Mouse (Mus musculus) neural tube, embryonic 11.5 days (tissue): Measurements from ENCODE around the gene Gm28051. TPM values are rescaled to one million over a fixed set of nuclear protein-coding genes. Genes with fewer than 3 reads are reported as not detected.

ENCODE experiments used
- ATAC-seq: fragments of 200-750 bp; cut with Nextera tagmentation; 2 replicates; pipeline ENCODE4 v1.8.0; 2017; ENCODE audit warnings: moderate number of reproducible peaks, mild to moderate bottlenecking, moderate TSS enrichment, moderate library complexity; ENCODE audit not compliant: insufficient read depth, low FRiP score, low TSS enrichment
- DNase-seq: peaks from one replicate; pipeline ENCODE4 v3.0.0-alpha.2; 2015; ENCODE audit warnings: low spot score
- H3K27ac ChIP-seq: fragments of 300-500 bp; sonication (generic); 2 replicates; pipeline ENCODE4 v1.5.1; 2014; ENCODE audit warnings: low read depth, mild to moderate bottlenecking, low read length
- H3K27me3 ChIP-seq: fragments of 300-500 bp; sonication (generic); 2 replicates; pipeline ENCODE4 v1.6.1; 2014; ENCODE audit warnings: mild to moderate bottlenecking, low read length, mixed read lengths; ENCODE audit not compliant: control insufficient read depth, insufficient read depth
- H3K36me3 ChIP-seq: fragments of 300-500 bp; sonication (generic); 2 replicates; pipeline ENCODE4 v1.6.1; 2014; ENCODE audit warnings: mild to moderate bottlenecking, low read length, moderate library complexity, mixed read lengths; ENCODE audit not compliant: control insufficient read depth, insufficient read depth
- H3K4me1 ChIP-seq: fragments of 300-500 bp; sonication (generic); 2 replicates; pipeline ENCODE4 v1.6.1; 2014; ENCODE audit warnings: low read length, mixed read lengths; ENCODE audit not compliant: control insufficient read depth, insufficient read depth
- H3K4me2 ChIP-seq: fragments of 300-500 bp; sonication (generic); 2 replicates; pipeline ENCODE4 v1.6.1; 2014; ENCODE audit warnings: low read depth, mild to moderate bottlenecking, moderate library complexity
- H3K4me3 ChIP-seq: fragments of 300-500 bp; sonication (generic); 2 replicates; pipeline ENCODE4 v1.5.1; 2014; ENCODE audit warnings: low read depth, low read length
- H3K9ac ChIP-seq: fragments of 300-500 bp; sonication (generic); 2 replicates; pipeline ENCODE4 v1.6.1; 2014; ENCODE audit warnings: mild to moderate bottlenecking, low read length
- H3K9me3 ChIP-seq: fragments of 300-500 bp; sonication (generic); 2 replicates; pipeline ENCODE4 v1.6.1; 2016; ENCODE audit warnings: low read length; ENCODE audit not compliant: control insufficient read depth
- WGBS: fragments of 180-500 bp; shearing (Covaris S2); extraction: QIAGEN DNeasy Blood & Tissue Kit; methylation state at CpG from one replicate; pipeline ENCODE4 v1.1.7; 2014; 5-methylcytosine and 5-hydroxymethylcytosine counted together
- polyA plus RNA-seq: library from polyadenylated mRNA; unstranded; fragments of >200 nt; fragmentation: Nextera tagmentation; extraction: Ambion mirVana; gene quantifications from 2 replicates; pipeline ENCODE4 v1.2.1, GENCODE M21; 2014

The Gm28051 gene
- polyA plus RNA-seq, 1 experiment from 2014 or later: not detected

- H3K9ac ChIP-seq: no peak overlapping the region
- ATAC-seq (no peak), DNase-seq (peak; percentile 80)
- H3K36me3 ChIP-seq: no peaks in the 10 kb centered on the region
- H3K27me3 ChIP-seq: no peaks in the 10 kb centered on the region
- H3K27ac ChIP-seq: no peak overlapping the region
- no peaks in the 10 kb centered on the region for H3K9me3 ChIP-seq
- WGBS: 12% methylated on average over 4 of the region's 5 CpGs
- H3K4me2 ChIP-seq: no peak overlapping the region
- H3K4me1 ChIP-seq: peaks cover 7% of the 10 kb centered on the region; the same call in 1 of the 2 replicates
- H3K4me3 ChIP-seq: no peak overlapping the region
These were observed 24.2 kb downstream of the Gm28051 start for GRCm38 (mm10) chr12:102733381-102733780.

GRCm38 (mm10) chr12:102730798-102731619, 26.6 kb downstream of the Gm28051 start:
- Histone ChIP-seq H3K4me2 (peak overlapping the region; percentile 41), H3K27me3 (no peaks in the 10 kb centered on the region), H3K27ac (peak overlapping the region; percentile 95), H3K9me3 (no peaks in the 10 kb centered on the region), H3K4me3 (0 out of 2 replicates have a peak overlapping the region, but pooled peaks have one; percentile 10), H3K4me1 (peaks cover 7% of the 10 kb centered on the region; the same call in 1 of the 2 replicates), H3K9ac (peak overlapping the region; percentile 39), H3K36me3 (no peaks in the 10 kb centered on the region)
- ATAC-seq: peak; percentile 66
- peak; percentile 43 for DNase-seq
- 13% methylated on average over 16 of the region's 16 CpGs for whole genome bisulfite sequencing

- ATAC-seq (peak; percentile 100), DNase-seq (peak; percentile 92)
- 24% methylated on average over 26 of the region's 26 CpGs for WGBS
- peaks cover 7% of the 10 kb centered on the region; the same call in 1 of the 2 replicates for H3K4me1 ChIP-seq
- H3K9ac ChIP-seq: peak overlapping the region; percentile 38
- H3K4me3 ChIP-seq: peak overlapping the region; percentile 16; the same call in 1 of the 2 replicates
- H3K27ac ChIP-seq: peak overlapping the region; percentile 95
- H3K36me3 ChIP-seq: no peaks in the 10 kb centered on the region
- H3K27me3 ChIP-seq: no peaks in the 10 kb centered on the region
- peak overlapping the region; percentile 41 for H3K4me2 ChIP-seq
- H3K9me3 ChIP-seq: no peaks in the 10 kb centered on the region
These were observed 27.4 kb downstream of the Gm28051 start for GRCm38 (mm10) chr12:102729855-102730797.

- 81% methylated on average over 7 of the region's 7 CpGs for WGBS
- no peaks in the 10 kb centered on the region for H3K9me3 ChIP-seq
- no peak overlapping the region for H3K9ac ChIP-seq
- no peak overlapping the region for H3K27ac ChIP-seq
- H3K27me3 ChIP-seq: no peaks in the 10 kb centered on the region
- no peak overlapping the region for H3K4me2 ChIP-seq
- H3K36me3 ChIP-seq: no peaks in the 10 kb centered on the region
- H3K4me3 ChIP-seq: no peak overlapping the region
- peaks cover 1% of the 10 kb centered on the region; the same call in 1 of the 2 replicates for H3K4me1 ChIP-seq
- ATAC-seq: no peak
- no peak for DNase-seq
These were observed 31.8 kb downstream of the Gm28051 start for GRCm38 (mm10) chr12:102725761-102726175.

GRCm38 (mm10) chr12:102725146-102725545, 32.4 kb downstream of the Gm28051 start:
- Histone ChIP-seq H3K4me2 (no peak overlapping the region), H3K36me3 (no peaks in the 10 kb centered on the region), H3K27me3 (no peaks in the 10 kb centered on the region), H3K9me3 (no peaks in the 10 kb centered on the region), H3K9ac (no peak overlapping the region), H3K27ac (no peak overlapping the region), H3K4me3 (no peak overlapping the region), H3K4me1 (no peaks in the 10 kb centered on the region)
- 96% methylated on average over 6 of the region's 6 CpGs for WGBS
- no peak for DNase-seq
- no peak for ATAC-seq

- WGBS: 75% methylated on average over 6 of the region's 6 CpGs
- ATAC-seq: no peak
- Histone ChIP-seq H3K9me3 (no peaks in the 10 kb centered on the region), H3K36me3 (no peaks in the 10 kb centered on the region), H3K4me2 (no peak overlapping the region), H3K9ac (no peak overlapping the region), H3K4me1 (no peaks in the 10 kb centered on the region), H3K27ac (no peak overlapping the region), H3K4me3 (no peak overlapping the region), H3K27me3 (no peaks in the 10 kb centered on the region)
- DNase-seq: no peak
These were observed 33.7 kb downstream of the Gm28051 start for GRCm38 (mm10) chr12:102723861-102724260.

GRCm38 (mm10) chr12:102722966-102723365, 34.6 kb downstream of the Gm28051 start:
- Histone ChIP-seq H3K27me3 (no peaks in the 10 kb centered on the region), H3K4me1 (no peaks in the 10 kb centered on the region), H3K36me3 (no peaks in the 10 kb centered on the region), H3K9me3 (no peaks in the 10 kb centered on the region), H3K27ac (no peak overlapping the region), H3K4me3 (no peak overlapping the region), H3K4me2 (no peak overlapping the region), H3K9ac (no peak overlapping the region)
- DNase-seq: no peak
- no peak for ATAC-seq
- 72% methylated on average over 8 of the region's 8 CpGs for WGBS

- DNase-seq: no peak
- no peak overlapping the region for H3K9ac ChIP-seq
- H3K4me3 ChIP-seq: no peak overlapping the region
- no peaks in the 10 kb centered on the region for H3K4me1 ChIP-seq
- H3K4me2 ChIP-seq: no peak overlapping the region
- H3K36me3 ChIP-seq: no peaks in the 10 kb centered on the region
- H3K27me3 ChIP-seq: no peaks in the 10 kb centered on the region
- no peak for ATAC-seq
- H3K9me3 ChIP-seq: no peaks in the 10 kb centered on the region
- H3K27ac ChIP-seq: no peak overlapping the region
- WGBS: 62% methylated on average over 11 of the region's 11 CpGs
These were observed 35.1 kb downstream of the Gm28051 start for GRCm38 (mm10) chr12:102722451-102722850.
